Mouse (Mus musculus) cerebellum, adult 2 months (tissue): ENCODE results near the gene Gm5447.

ENCODE experiments used
- CTCF ChIP-seq: fragments of 200-500 bp; IDR thresholded peaks from 2 replicates; pipeline ENCODE4 v1.5.1; 2011; ENCODE audit warnings: low read depth, mild to moderate bottlenecking, control low read depth, low read length, moderate library complexity, borderline replicate concordance; ENCODE audit not compliant: insufficient read depth
- POLR2A ChIP-seq: fragments of 200-500 bp; IDR thresholded peaks from 2 replicates; pipeline ENCODE4 v1.6.1; 2011; ENCODE audit warnings: low read length, control low read depth, borderline replicate concordance; ENCODE audit not compliant: insufficient read depth

GRCm38 (mm10) chr13:30924269-30924668, 49.7 kb upstream of the Gm5447 start:
- TF ChIP-seq CTCF = no peak
- TF ChIP-seq POLR2A = no peak
